Mouse (Mus musculus): ENCODE measurements around the gene 2410131K14Rik. TPM values are rescaled to one million over a fixed set of nuclear protein-coding genes. Genes with fewer than 3 reads are reported as not detected.

2410131K14Rik gene
- polyA plus RNA-seq, 1 experiment = 7.4 TPM

GRCm38 (mm10) chr5:118294865-118295258 is 49.8 kb downstream of the 2410131K14Rik start:
- no peak for DNase-seq
- 75% methylated on average over 7 of the region's 7 CpGs for WGBS
- no peak overlapping the region for H3K4me3 ChIP-seq (replicated peaks; ENCODE audit: extremely low read depth, low read depth, low read length)
- peaks cover 9% of the 10 kb centered on the region; the same call in 1 of the 2 replicates for H3K4me1 ChIP-seq (ENCODE audit: control insufficient read depth, insufficient read depth, low read length)
- TF ChIP-seq POLR2A (IDR thresholded peaks at IDR 0.05; ENCODE audit: borderline replicate concordance, extremely low read depth, low read depth, low read length) (no peak), CTCF (IDR thresholded peaks at IDR 0.05; ENCODE audit: insufficient read depth, low read length) (no peak)

GRCm38 (mm10) chr5:118297338-118297746 is 52.3 kb downstream of the 2410131K14Rik start:
- H3K4me1 ChIP-seq (ENCODE audit: control insufficient read depth, insufficient read depth, low read length) = peaks cover 9% of the 10 kb centered on the region; the same call in 1 of the 2 replicates
- WGBS = 68% methylated on average over 12 of the region's 12 CpGs
- H3K4me3 ChIP-seq (replicated peaks; ENCODE audit: extremely low read depth, low read depth, low read length) = no peak overlapping the region
- TF ChIP-seq POLR2A (IDR thresholded peaks at IDR 0.05; ENCODE audit: borderline replicate concordance, extremely low read depth, low read depth, low read length) (no peak), CTCF (IDR thresholded peaks at IDR 0.05; ENCODE audit: insufficient read depth, low read length) (no peak)
- DNase-seq = no peak

- no peak for DNase-seq
- 53% methylated on average over 11 of the region's 11 CpGs for WGBS
- Histone ChIP-seq H3K4me1 (ENCODE audit: control insufficient read depth, insufficient read depth, low read length) (peaks cover 2% of the 10 kb centered on the region; the same call in 1 of the 2 replicates), H3K4me3 (replicated peaks; ENCODE audit: extremely low read depth, low read depth, low read length) (no peak overlapping the region)
- TF ChIP-seq CTCF (IDR thresholded peaks at IDR 0.05; ENCODE audit: insufficient read depth, low read length) = no peak
- TF ChIP-seq POLR2A (IDR thresholded peaks at IDR 0.05; ENCODE audit: borderline replicate concordance, extremely low read depth, low read depth, low read length) = no peak
Measured at GRCm38 (mm10) chr5:118299720-118300400, 54.8 kb downstream of the 2410131K14Rik start.

GRCm38 (mm10) chr5:118302466-118303155 is 57.6 kb downstream of the 2410131K14Rik start:
- WGBS = 40% methylated on average over 9 of the region's 9 CpGs
- DNase-seq = no peak
- H3K4me3 ChIP-seq (replicated peaks; ENCODE audit: extremely low read depth, low read depth, low read length) = no peak overlapping the region
- peaks cover 2% of the 10 kb centered on the region; the same call in 1 of the 2 replicates for H3K4me1 ChIP-seq (ENCODE audit: control insufficient read depth, insufficient read depth, low read length)
- TF ChIP-seq POLR2A (IDR thresholded peaks at IDR 0.05; ENCODE audit: borderline replicate concordance, extremely low read depth, low read depth, low read length) (no peak), CTCF (IDR thresholded peaks at IDR 0.05; ENCODE audit: insufficient read depth, low read length) (no peak)

GRCm38 (mm10) chr5:118304970-118305618 is 60.1 kb downstream of the 2410131K14Rik start:
- 64% methylated on average over 19 of the region's 19 CpGs for WGBS
- Histone ChIP-seq H3K4me3 (replicated peaks; ENCODE audit: extremely low read depth, low read depth, low read length) (no peak overlapping the region), H3K4me1 (ENCODE audit: control insufficient read depth, insufficient read depth, low read length) (peaks cover 2% of the 10 kb centered on the region; the same call in 1 of the 2 replicates)
- DNase-seq = no peak
- TF ChIP-seq CTCF (IDR thresholded peaks at IDR 0.05; ENCODE audit: insufficient read depth, low read length) (no peak), POLR2A (IDR thresholded peaks at IDR 0.05; ENCODE audit: borderline replicate concordance, extremely low read depth, low read depth, low read length) (no peak)

- no peak for DNase-seq
- TF ChIP-seq CTCF (IDR thresholded peaks at IDR 0.05; ENCODE audit: insufficient read depth, low read length) = no peak
- no peak for TF ChIP-seq POLR2A (IDR thresholded peaks at IDR 0.05; ENCODE audit: borderline replicate concordance, extremely low read depth, low read depth, low read length)
- Histone ChIP-seq H3K4me1 (ENCODE audit: control insufficient read depth, insufficient read depth, low read length) (no peaks in the 10 kb centered on the region), H3K4me3 (replicated peaks; ENCODE audit: extremely low read depth, low read depth, low read length) (no peak overlapping the region)
- WGBS = 74% methylated on average over 6 of the region's 6 CpGs
Measured at GRCm38 (mm10) chr5:118310389-118310788, 65.4 kb downstream of the 2410131K14Rik start.

GRCm38 (mm10) chr5:118311251-118311650 is 66.2 kb downstream of the 2410131K14Rik start:
- 59% methylated on average over 10 of the region's 10 CpGs for WGBS
- TF ChIP-seq POLR2A (IDR thresholded peaks at IDR 0.05; ENCODE audit: borderline replicate concordance, extremely low read depth, low read depth, low read length) = no peak
- no peak for TF ChIP-seq CTCF (IDR thresholded peaks at IDR 0.05; ENCODE audit: insufficient read depth, low read length)
- Histone ChIP-seq H3K4me3 (replicated peaks; ENCODE audit: extremely low read depth, low read depth, low read length) (no peak overlapping the region), H3K4me1 (ENCODE audit: control insufficient read depth, insufficient read depth, low read length) (no peaks in the 10 kb centered on the region)
- DNase-seq = no peak

- no peak for DNase-seq
- WGBS = 84% methylated on average over 6 of the region's 6 CpGs
- TF ChIP-seq CTCF (IDR thresholded peaks at IDR 0.05; ENCODE audit: insufficient read depth, low read length) (no peak), POLR2A (IDR thresholded peaks at IDR 0.05; ENCODE audit: borderline replicate concordance, extremely low read depth, low read depth, low read length) (no peak)
- no peaks in the 10 kb centered on the region for H3K4me1 ChIP-seq (ENCODE audit: control insufficient read depth, insufficient read depth, low read length)
- no peak overlapping the region for H3K4me3 ChIP-seq (replicated peaks; ENCODE audit: extremely low read depth, low read depth, low read length)
Measured at GRCm38 (mm10) chr5:118313766-118314165, 68.7 kb downstream of the 2410131K14Rik start.

Other genes with a start within 250 kb of the 2410131K14Rik start
- 5.0 and 6.1 TPM in 2 replicates for gene Tesc, start 217.5 kb upstream of the 2410131K14Rik start, polyA plus RNA-seq (2012; rRNA removed)
- gene Fbxw8, start 89.8 kb upstream of the 2410131K14Rik start, polyA plus RNA-seq (2012; rRNA removed) = 72.7 and 79.1 TPM in 2 replicates
- gene Hrk, start 80.6 kb upstream of the 2410131K14Rik start, polyA plus RNA-seq (2012; rRNA removed) = 0.50 TPM in 1 of 2 replicates, not detected in the other
- gene Rnft2, start 111 bp upstream of the 2410131K14Rik start, polyA plus RNA-seq (2012; rRNA removed) = 2.5 and 3.3 TPM in 2 replicates

Data from lung, adult 2 months (tissue).